Mouse (Mus musculus): ENCODE measurements around the gene Nanog.

DNA sequence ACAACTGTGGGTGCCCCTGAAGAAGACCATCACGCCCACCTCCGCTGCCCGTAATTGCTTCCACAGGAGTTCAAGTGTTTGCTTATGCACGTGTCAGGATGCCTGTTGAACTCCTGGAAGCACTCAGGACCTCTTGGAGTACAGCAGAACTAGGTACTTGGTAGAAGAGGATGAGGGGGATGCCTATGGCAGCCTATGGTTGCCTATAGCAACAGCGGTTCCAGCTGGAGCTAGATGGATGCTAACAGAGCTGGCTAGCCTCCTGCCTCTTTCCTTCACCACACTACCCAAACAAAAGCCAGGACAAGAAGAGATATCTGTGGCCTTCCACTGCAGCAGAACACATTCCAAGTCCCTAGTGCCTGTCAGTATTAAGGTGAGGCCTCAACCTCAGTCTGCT, 39.6 kb upstream of the Nanog start:
- TF ChIP-seq CTCF (IDR thresholded peaks at IDR 0.05; ENCODE audit: borderline replicate concordance, control insufficient read depth, extremely low read depth, insufficient read depth, low read length, poor library complexity) (no peak), POLR2A (IDR thresholded peaks at IDR 0.05; ENCODE audit: control insufficient read depth, extremely low read depth, insufficient read depth, low read length, poor library complexity) (no peak)
